Mouse (Mus musculus): ENCODE measurements at regions not wholly inside any gene's neighbourhood (a gene's known extent, or its start where the extent isn't known, plus 50 kb on each side); places are given as distances from the start of the nearest gene placed in this dataset.

DNA sequence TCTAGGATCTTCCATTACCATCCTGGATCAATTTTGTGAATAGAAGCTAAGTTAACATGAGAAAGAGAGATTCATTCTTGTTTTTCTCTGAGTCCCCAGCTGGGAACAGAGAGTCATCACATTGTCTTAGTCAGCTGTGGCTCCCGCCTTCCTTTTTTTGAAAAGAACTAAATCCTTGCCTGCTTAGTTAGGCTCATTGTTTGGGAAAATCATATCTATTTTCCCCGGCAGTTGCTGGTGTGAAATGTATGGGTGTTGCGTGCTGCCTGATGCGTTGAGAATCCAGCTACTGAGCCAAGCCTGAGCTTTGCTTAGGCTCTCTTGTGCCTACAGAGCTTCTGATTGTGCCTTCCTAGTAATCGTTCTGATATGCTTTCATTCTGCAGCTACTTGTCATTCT lies 66.3 kb downstream of the Fam50b start:
- no peak for DNase-seq
- intact Hi-C loops (cut with DNase I) = no loop called here

- no peak for DNase-seq
- intact Hi-C loops (cut with DNase I) = no loop called here
These were observed 68.5 kb upstream of the Prpf4b start for GRCm38 (mm10) chr13:34806532-34807092.

GRCm38 (mm10) chr13:34809536-34809935 lies 65.6 kb upstream of the Prpf4b start:
- intact Hi-C loops (cut with DNase I) = no loop called here

DNA sequence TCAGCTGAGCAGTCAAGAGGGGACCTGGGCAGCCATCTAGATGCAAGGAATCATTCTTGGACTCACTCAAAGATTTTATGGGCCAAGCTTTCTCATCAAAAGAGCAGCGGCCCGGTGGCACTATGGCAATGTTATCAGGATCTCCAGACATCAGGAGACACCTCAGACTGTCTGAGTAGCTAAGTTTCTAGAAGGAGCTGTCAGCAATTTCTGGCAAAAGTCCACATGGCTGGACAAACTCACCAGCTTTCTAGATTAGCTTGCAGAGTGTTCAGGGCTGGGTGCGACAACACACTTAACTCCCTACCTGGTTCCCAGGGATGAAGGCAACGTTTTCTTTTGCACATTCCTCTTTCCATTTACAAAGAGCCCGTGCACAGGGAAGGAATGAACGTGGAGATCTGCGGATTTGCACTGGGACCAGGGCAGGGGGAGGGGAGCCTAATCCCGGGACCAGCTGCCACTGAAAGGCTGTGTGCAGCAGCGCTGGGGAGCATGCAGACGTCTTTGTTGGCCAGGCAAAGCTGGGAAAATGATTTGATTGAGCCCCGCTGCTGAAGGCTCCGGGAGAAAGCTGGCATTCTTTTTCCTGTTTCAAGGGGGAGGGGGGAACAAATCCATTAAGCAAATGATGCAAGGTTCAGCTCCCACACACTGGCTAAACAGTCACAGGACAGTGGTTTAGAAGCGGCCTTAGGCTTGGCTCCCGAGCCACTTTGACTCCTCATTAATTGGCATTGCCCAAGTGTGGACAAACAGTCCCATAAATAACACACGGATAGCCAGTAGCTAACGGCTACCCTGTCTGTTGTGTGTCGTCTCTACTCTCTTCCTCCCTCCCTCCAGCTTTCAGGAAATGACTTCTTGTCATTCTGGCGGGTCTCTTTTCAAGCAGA lies 60.7 kb upstream of the Prpf4b start:
- intact Hi-C loops (cut with DNase I) = no loop called here
- peak; percentile 20 to 40 for DNase-seq

More at GRCm38 (mm10) chr13:34809536-34809935, 65.6 kb upstream of the Prpf4b start:
- no peak for DNase-seq

- intact Hi-C loops (cut with DNase I) = no loop called here
- no peak for DNase-seq
These were observed 60.1 kb upstream of the Prpf4b start for GRCm38 (mm10) chr13:34815057-34815410.

DNA sequence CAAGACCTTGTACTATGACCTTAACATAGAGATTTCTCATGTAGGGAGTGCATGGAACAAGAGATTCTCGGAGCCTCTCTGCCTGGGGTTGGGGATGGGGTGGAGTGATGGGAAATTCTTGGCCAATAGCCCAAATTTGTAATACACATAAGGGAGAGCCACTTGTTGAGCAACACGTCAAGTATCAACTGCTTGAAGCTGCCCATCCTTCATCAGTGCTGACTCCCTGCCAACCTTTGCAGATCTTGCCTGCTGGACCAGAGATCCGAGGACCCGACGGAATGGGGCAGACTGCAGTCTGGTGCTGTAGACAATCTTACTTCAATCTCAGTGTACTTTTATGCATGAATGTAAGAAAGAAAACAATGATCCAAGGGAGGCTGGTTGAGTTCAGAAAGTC lies 56.9 kb upstream of the Prpf4b start:
- intact Hi-C loops (cut with DNase I) = no loop called here

GRCm38 (mm10) chr13:34820423-34820822 lies 54.7 kb upstream of the Prpf4b start:
- DNase-seq = peak; percentile 7 to 25
- intact Hi-C loops (cut with DNase I) = no loop called here

More for the DNA sequence above, 56.9 kb upstream of the Prpf4b start:
- DNase-seq = no peak

- no peak for DNase-seq
These were observed 53.2 kb upstream of the Prpf4b start for GRCm38 (mm10) chr13:34821946-34822345.

GRCm38 (mm10) chr13:34824157-34824556 lies 50.9 kb upstream of the Prpf4b start:
- intact Hi-C loops (cut with DNase I) = no loop called here
- DNase-seq = no peak

More at GRCm38 (mm10) chr13:34821946-34822345, 53.2 kb upstream of the Prpf4b start:
- intact Hi-C loops (cut with DNase I) = no loop called here
